Mouse (Mus musculus) thymus, adult 2 months (tissue): ENCODE results near the gene Pex14.

Experiments
- CTCF ChIP-seq: fragments of 200-500 bp; IDR thresholded peaks from 2 replicates; pipeline ENCODE4 v1.5.1; 2012; ENCODE audit warnings: mild to moderate bottlenecking, control low read depth, low read length, moderate library complexity, borderline replicate concordance; ENCODE audit not compliant: control insufficient read depth, poor library complexity, insufficient read depth; ENCODE audit errors: extremely low read depth
- POLR2A ChIP-seq: fragments of 200-500 bp; IDR thresholded peaks from 2 replicates; pipeline ENCODE4 v1.6.1; 2012; ENCODE audit warnings: mild to moderate bottlenecking, low read length, control low read depth, moderate library complexity; ENCODE audit not compliant: control insufficient read depth, poor library complexity, insufficient read depth; ENCODE audit errors: extremely low read depth

GRCm38 (mm10) chr4:148940674-148941211 is 158.9 kb downstream of the Pex14 start:
- TF ChIP-seq POLR2A (no peak), CTCF (no peak)
